ENCODE assay signal across 8 mouse cellular contexts in genomic region chr4:86651686-86652384, GRCm38 (mm10). TPM values are rescaled to one million over a fixed set of nuclear protein-coding genes. Genes with fewer than 3 reads are reported as not detected.
DNase-seq lines count a peak whose midpoint lies in the region; ATAC-seq and TF ChIP-seq lines count a peak whose summit lies in the region.
"Had no signal": no experiment of that assay in that cellular context is flagged by ENCODE, and none has a peak within 500 bp of the region (broad histone marks: within the 10 kb centered on the region; RNA-seq: fewer than 3 reads in every experiment).

No protein-coding gene starts in this region.

- H3K27me3 ChIP-seq in lung, embryonic 14.5 days (ENCODE audit: insufficient read depth, low read length) = no peaks in the 10 kb centered on the region
- H3K27me3 ChIP-seq in small intestine, adult 2 months (ENCODE audit: control insufficient read depth, insufficient read depth, low read length) = no peaks in the 10 kb centered on the region
- H3K27me3 ChIP-seq: megakaryocyte, embryonic 14.5 days had no signal

- no peaks in the 10 kb centered on the region for H3K9me3 ChIP-seq in lung, embryonic 14.5 days (ENCODE audit: low read depth, low read length)

- H3K4me1 ChIP-seq in lung, embryonic 14.5 days (ENCODE audit: insufficient read depth) = no peaks in the 10 kb centered on the region
- H3K4me1 ChIP-seq in small intestine, adult 2 months (ENCODE audit: control insufficient read depth, insufficient read depth, insufficient read length, low read length) = peaks cover 6% of the 10 kb centered on the region; the same call in 1 of the 2 replicates
- H3K4me1 ChIP-seq: megakaryocyte, embryonic 14.5 days had no signal

- no peak overlapping the region for H3K27ac ChIP-seq in lung, embryonic 14.5 days (ENCODE audit: low read depth)
- H3K27ac ChIP-seq in small intestine, adult 2 months (ENCODE audit: insufficient read depth, low read depth, low read length) = no peak overlapping the region

- peak; percentile 70 for TF ChIP-seq CTCF in lung, embryonic 14.5 days (IDR thresholded peaks at IDR 0.05; ENCODE audit: low read depth)
- TF ChIP-seq CTCF in small intestine, adult 2 months (IDR thresholded peaks at IDR 0.05; ENCODE audit: extremely low read depth, insufficient read length, insufficient replicate concordance, low read depth, low read length) = peak; percentile 39; the same call in 1 of the 2 replicates

- peaks cover 8% of the 10 kb centered on the region; the same call in 1 of the 2 replicates for H3K36me3 ChIP-seq in lung, embryonic 14.5 days (ENCODE audit: insufficient read depth)
- peaks cover 10% of the 10 kb centered on the region for H3K36me3 ChIP-seq in small intestine, adult 2 months (ENCODE audit: control insufficient read depth, insufficient read depth, low read length)

- intact Hi-C loops in gastrocnemius, postnatal 14 days (cut with DNase I; ENCODE audit: low total_unique reads) = loop anchor here (2.0 kb wide), 1 partner anchor 43 kb away; no protein-coding TSS in a partner anchor

- WGBS in lung, embryonic 14.5 days = 63% methylated on average over 10 of the region's 10 CpGs
- 73% methylated on average over 10 of the region's 10 CpGs for WGBS in small intestine, adult 2 months

- ATAC-seq in lung, embryonic 14.5 days (ENCODE audit: insufficient read depth) = no peak
- ATAC-seq in erythroblast, adult 5-6 weeks (replicated peaks; ENCODE audit: low FRiP score, poor library complexity, severe bottlenecking) = peak; percentile 46; the same call in 1 of the 2 replicates

- H3K4me3 ChIP-seq in lung, embryonic 14.5 days (ENCODE audit: low read depth, low read length) = no peak overlapping the region
- no peak overlapping the region for H3K4me3 ChIP-seq in small intestine, adult 2 months (ENCODE audit: low read depth, low read length)
- H3K4me3 ChIP-seq: megakaryocyte, embryonic 14.5 days had no signal

- no peak overlapping the region for H3K4me2 ChIP-seq in lung, embryonic 14.5 days

- no peak for TF ChIP-seq POLR2A in small intestine, adult 2 months (IDR thresholded peaks at IDR 0.05; ENCODE audit: low read depth, low read length)

- H3K9ac ChIP-seq in lung, embryonic 14.5 days = no peak overlapping the region

- DNase-seq in lung, embryonic 14.5 days = peak; percentile 55
- no peak for DNase-seq in lung, postnatal 14 days
- peak; percentile 67 for DNase-seq in ZHBTc4 (ENCODE audit: low read depth, low spot score)
- DNase-seq in frontal cortex, postnatal 14 days (ENCODE audit: low spot score in 2 of 2) = no peak
- DNase-seq in gastrocnemius, postnatal 14 days = no peak

RNA-seq across cellular contexts. Expression of gene Plin2, which starts 18.0 kb away (rescaled TPM):
- 102 and 104 TPM in 2 replicates for polyA plus RNA-seq in lung, embryonic 14.5 days (2014; fragmentation: Nextera tagmentation; extraction: Ambion mirVana)
- 11.3 and 33.9 TPM in 2 replicates for total RNA-seq in erythroblast, adult 5-6 weeks (2015; ENCODE audit: low replicate concordance)
- total RNA-seq in erythroblast, adult 5-6 weeks (2017; ENCODE audit: low replicate concordance) = 23.7 and 39.7 TPM in 2 replicates
- 41.0 and 119 TPM in 2 replicates for polyA plus RNA-seq in small intestine, adult 2 months (2012; rRNA removed)
- total RNA-seq in gastrocnemius, postnatal 14 days (2021) = 10 to 100 TPM; 56.6 to 69.7 TPM

RNA-seq across cellular contexts. Expression of gene Haus6, which starts 40.0 kb away (rescaled TPM):
- 27.7 and 28.9 TPM in 2 replicates for polyA plus RNA-seq in lung, embryonic 14.5 days (2014; fragmentation: Nextera tagmentation; extraction: Ambion mirVana)
- 6.5 and 7.9 TPM in 2 replicates for total RNA-seq in erythroblast, adult 5-6 weeks (2015; ENCODE audit: low replicate concordance)
- total RNA-seq in erythroblast, adult 5-6 weeks (2017; ENCODE audit: low replicate concordance) = 10.6 and 13.9 TPM in 2 replicates
- 1.3 and 3.4 TPM in 2 replicates for polyA plus RNA-seq in small intestine, adult 2 months (2012; rRNA removed)
- 1 to 10 TPM; 4.3 to 5.0 TPM for total RNA-seq in gastrocnemius, postnatal 14 days (2021)

Comparison
In these comparisons a context has a peak if more than half of its experiments do, and no peak if none do; other contexts are left out.
1. DNase-seq: peak in lung, embryonic 14.5 days (single experiment) and ZHBTc4 (single experiment); none in lung, postnatal 14 days (single experiment), frontal cortex, postnatal 14 days (0 of 2) and gastrocnemius, postnatal 14 days (single experiment).